Mouse (Mus musculus) lung, postnatal 0 days (tissue): ENCODE measurements around the gene Bbs5.

Experiments used
- CTCF ChIP-seq: IDR thresholded peaks from 2 replicates; pipeline ENCODE4 v1.5.1; 2016; ENCODE audit warnings: antibody characterized with exemption, mild to moderate bottlenecking
- EP300 ChIP-seq: IDR thresholded peaks from 2 replicates; pipeline ENCODE4 v1.6.1; 2016; ENCODE audit warnings: antibody characterized with exemption, mild to moderate bottlenecking, control low read depth

- TF ChIP-seq CTCF (no peak), EP300 (no peak)
Measured at GRCm38 (mm10) chr2:69713626-69714014, 66.6 kb downstream of the Bbs5 start.
